Mouse (Mus musculus) hindbrain, embryonic 12.5 days (tissue): ENCODE measurements at regions not wholly inside any gene's neighbourhood (a gene's known extent, or its start where the extent isn't known, plus 50 kb on each side); places are given as distances from the start of the nearest gene placed in this dataset.

ENCODE experiments used
- ATAC-seq: fragments of 200-750 bp; cut with Nextera tagmentation; 2 replicates; pipeline ENCODE4 v1.8.0; 2017; ENCODE audit warnings: moderate TSS enrichment; ENCODE audit not compliant: low FRiP score
- H3K27ac ChIP-seq: fragments of 300-500 bp; sonication (generic); 2 replicates; pipeline ENCODE4 v1.5.1; 2016; ENCODE audit warnings: mild to moderate bottlenecking
- H3K27me3 ChIP-seq: fragments of 300-500 bp; sonication (generic); 2 replicates; pipeline ENCODE4 v1.6.1; 2016; ENCODE audit warnings: mild to moderate bottlenecking
- H3K36me3 ChIP-seq: fragments of 300-500 bp; sonication (generic); 2 replicates; pipeline ENCODE4 v1.6.1; 2016; ENCODE audit warnings: mild to moderate bottlenecking
- H3K4me1 ChIP-seq: fragments of 300-500 bp; sonication (generic); 2 replicates; pipeline ENCODE4 v1.6.1; 2016
- H3K4me2 ChIP-seq: fragments of 300-500 bp; sonication (generic); replicated peaks from 2 replicates; pipeline ENCODE4 v1.6.1; 2016; ENCODE audit warnings: mild to moderate bottlenecking
- H3K4me3 ChIP-seq: fragments of 300-500 bp; sonication (generic); 2 replicates; pipeline ENCODE4 v1.5.1; 2016; ENCODE audit warnings: mild to moderate bottlenecking
- H3K9ac ChIP-seq: fragments of 300-500 bp; sonication (generic); 2 replicates; pipeline ENCODE4 v1.6.1; 2016; ENCODE audit warnings: mild to moderate bottlenecking, moderate library complexity
- H3K9me3 ChIP-seq: fragments of 300-500 bp; sonication (generic); replicated peaks from 2 replicates; pipeline ENCODE4 v1.6.1; 2016; ENCODE audit warnings: mild to moderate bottlenecking
- WGBS: fragments of 180-500 bp; shearing (Covaris S2); methylation state at CpG from one replicate; pipeline ENCODE4 v1.1.7; 2016; 5-methylcytosine and 5-hydroxymethylcytosine counted together

DNA sequence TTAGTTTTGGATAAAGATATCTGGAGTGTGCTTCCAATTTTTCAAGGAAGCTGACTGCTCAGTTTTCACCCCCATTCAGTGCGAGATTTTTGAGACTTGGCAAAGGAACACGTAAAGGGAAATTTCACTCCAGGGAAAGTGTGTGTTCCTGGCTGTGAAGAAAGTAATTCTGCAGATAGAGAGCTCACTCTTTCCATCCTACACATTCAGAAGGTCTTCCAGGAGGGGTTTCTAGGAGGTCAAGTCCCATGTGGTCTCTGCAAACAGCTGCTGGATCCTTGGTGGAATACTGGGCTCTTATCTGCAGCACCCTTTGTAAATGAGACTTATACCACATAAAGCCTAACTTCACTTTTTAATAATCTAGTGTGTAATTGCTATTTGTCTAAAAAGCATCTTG, 226.6 kb upstream of the Fat3 start:
- WGBS, result 86% methylated on average over 2 of the region's 2 CpGs
- Histone ChIP-seq H3K9ac (no peak overlapping the region), H3K4me3 (no peak overlapping the region)

DNA sequence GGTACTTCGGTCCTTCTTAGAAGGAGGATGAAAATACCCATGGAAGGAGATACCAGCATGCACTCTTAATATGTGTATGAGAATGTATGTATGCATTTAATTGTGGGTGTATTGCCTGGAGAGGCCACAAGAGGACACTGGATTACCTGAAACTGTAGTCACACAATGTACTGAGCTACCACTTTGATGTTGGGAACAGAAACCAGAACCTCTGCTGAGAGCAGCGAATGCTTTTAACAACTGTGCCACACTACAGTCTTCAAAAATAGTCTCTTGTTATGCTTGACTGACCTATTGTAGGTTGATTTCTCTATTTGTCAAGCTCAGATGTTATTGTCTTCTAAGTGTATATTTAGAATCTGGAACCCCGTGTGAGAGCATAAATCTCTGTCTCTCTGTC, 201.3 kb upstream of the Fat3 start:
- no peak for ATAC-seq
- WGBS, result 82% methylated on average over 3 of the region's 3 CpGs
- H3K4me3 ChIP-seq, result no peak overlapping the region
- H3K27ac ChIP-seq, result no peak overlapping the region
- no peaks in the 10 kb centered on the region for H3K4me1 ChIP-seq
- H3K9me3 ChIP-seq, result no peaks in the 10 kb centered on the region
- H3K27me3 ChIP-seq, result no peaks in the 10 kb centered on the region
- no peak overlapping the region for H3K4me2 ChIP-seq
- H3K9ac ChIP-seq, result no peak overlapping the region
- no peaks in the 10 kb centered on the region for H3K36me3 ChIP-seq

More for the DNA sequence above, 226.6 kb upstream of the Fat3 start:
- Histone ChIP-seq H3K9me3 (no peaks in the 10 kb centered on the region), H3K27ac (no peak overlapping the region), H3K4me2 (no peak overlapping the region), H3K4me1 (no peaks in the 10 kb centered on the region), H3K27me3 (no peaks in the 10 kb centered on the region), H3K36me3 (no peaks in the 10 kb centered on the region)
- no peak for ATAC-seq

DNA sequence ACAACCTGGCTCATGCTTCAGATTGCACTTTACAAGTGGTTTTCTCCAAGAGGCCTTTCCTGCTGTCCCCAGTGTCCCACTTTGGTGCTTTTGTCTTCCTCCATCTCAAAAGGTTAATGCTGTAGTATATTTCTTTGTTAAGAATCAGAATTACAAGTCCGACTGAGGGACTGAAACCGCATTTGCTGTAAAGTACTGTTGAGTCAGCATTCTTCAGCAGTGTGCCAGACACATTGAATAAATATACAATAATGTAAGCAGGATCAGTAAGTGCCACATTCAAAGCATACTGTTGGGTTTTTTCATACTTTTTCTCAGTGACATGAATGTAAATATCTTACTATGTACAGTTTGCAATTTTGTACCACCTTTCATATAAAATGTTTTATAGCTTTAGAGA, 160.4 kb upstream of the Fat3 start:
- no peaks in the 10 kb centered on the region for H3K27me3 ChIP-seq
- no peak overlapping the region for H3K4me2 ChIP-seq
- H3K4me1 ChIP-seq, result no peaks in the 10 kb centered on the region
- no peak overlapping the region for H3K9ac ChIP-seq
- WGBS, result 66% methylated on average over 2 of the region's 2 CpGs
- H3K36me3 ChIP-seq, result no peaks in the 10 kb centered on the region
- H3K9me3 ChIP-seq, result no peaks in the 10 kb centered on the region
- no peak overlapping the region for H3K27ac ChIP-seq
- H3K4me3 ChIP-seq, result no peak overlapping the region
- no peak for ATAC-seq

DNA sequence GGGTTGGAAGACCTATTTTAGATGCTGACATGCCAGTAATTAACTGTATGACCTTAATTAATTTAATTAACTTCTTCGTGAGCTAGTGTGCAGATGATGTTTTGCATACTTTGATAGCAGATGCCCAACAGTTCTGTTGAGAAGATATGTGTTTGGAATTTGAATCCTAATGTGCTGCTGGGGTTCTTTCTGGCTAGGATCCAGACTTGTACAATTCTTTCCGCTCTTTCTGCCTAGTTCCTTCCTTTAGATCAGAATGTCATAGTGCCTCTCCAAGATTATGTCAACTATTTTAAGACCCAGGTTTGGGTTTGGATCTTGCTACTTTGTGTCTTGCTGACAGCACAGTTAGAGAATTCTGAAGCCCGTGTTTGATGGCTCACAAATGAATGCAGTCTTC, 159.9 kb upstream of the Fat3 start:
- no peak for ATAC-seq
- 71% methylated on average over 3 of the region's 3 CpGs for WGBS
- Histone ChIP-seq H3K27ac (no peak overlapping the region), H3K4me1 (no peaks in the 10 kb centered on the region), H3K36me3 (no peaks in the 10 kb centered on the region), H3K4me2 (no peak overlapping the region), H3K9me3 (no peaks in the 10 kb centered on the region), H3K9ac (no peak overlapping the region), H3K27me3 (no peaks in the 10 kb centered on the region), H3K4me3 (no peak overlapping the region)
